Mouse (Mus musculus): Measurements from ENCODE around the gene Cntn4. TPM values are rescaled to one million over a fixed set of nuclear protein-coding genes. Genes with fewer than 3 reads are reported as not detected.

The Cntn4 gene
- polyA plus RNA-seq, 1 experiment from 2014 or later, result 28.0 TPM

DNA sequence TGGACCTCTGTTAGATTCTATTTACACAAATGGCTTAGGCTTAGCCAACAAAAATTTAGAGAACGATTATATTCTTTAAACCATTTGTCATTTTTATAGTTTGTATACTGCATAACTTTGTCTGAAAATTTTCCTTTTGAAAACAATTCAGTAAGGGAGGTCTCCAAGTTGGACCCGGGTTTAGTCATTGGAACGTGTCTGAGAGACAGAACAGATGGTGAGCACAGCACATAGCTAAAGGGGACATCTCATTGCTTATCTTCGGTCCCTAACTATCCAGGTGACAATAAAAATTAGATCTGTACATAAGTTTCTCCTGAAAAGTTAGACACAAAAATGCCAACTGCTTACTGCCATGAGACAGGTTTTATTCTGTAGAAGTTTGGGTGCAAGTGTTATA lies 420.4 kb downstream of the Cntn4 start:
- H3K27me3 ChIP-seq, result no peaks in the 10 kb centered on the region
- H3K4me2 ChIP-seq, result no peak overlapping the region
- no peaks in the 10 kb centered on the region for H3K9me3 ChIP-seq
- WGBS, result 86% methylated on average over 4 of the region's 4 CpGs
- H3K27ac ChIP-seq (replicated peaks), result no peak overlapping the region
- ATAC-seq (ENCODE audit: low FRiP score, low read depth), result no peak
- no peaks in the 10 kb centered on the region for H3K36me3 ChIP-seq
- no peak overlapping the region for H3K9ac ChIP-seq
- H3K4me3 ChIP-seq, result no peak overlapping the region
- H3K4me1 ChIP-seq (replicated peaks), result no peaks in the 10 kb centered on the region

DNA sequence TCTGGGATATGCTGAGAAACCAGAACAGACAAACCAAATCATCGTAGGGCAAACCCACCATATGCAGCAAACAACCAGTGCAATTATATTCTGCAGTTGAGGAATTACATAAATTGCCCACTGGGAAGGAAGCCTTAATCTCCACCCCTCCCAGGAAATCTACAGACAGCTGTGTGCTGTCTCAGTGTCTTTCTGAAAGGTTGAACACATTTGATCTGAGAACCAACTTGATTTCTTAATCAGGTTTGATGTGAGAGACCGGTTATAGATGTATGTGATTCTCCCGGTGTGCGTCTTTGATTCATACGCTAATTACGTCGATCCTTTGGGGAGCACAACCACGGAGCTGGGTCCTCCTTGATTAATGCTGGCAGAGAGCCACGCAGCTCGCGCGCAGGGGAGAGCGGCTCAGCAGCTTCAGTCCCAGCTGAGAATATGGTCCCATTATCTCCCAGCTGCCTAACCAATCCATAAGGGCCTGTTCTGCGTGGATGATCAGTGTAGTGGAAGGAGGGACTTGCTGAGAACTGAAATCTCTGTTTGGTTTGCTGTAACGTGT lies 441.1 kb downstream of the Cntn4 start:
- 5% methylated on average over 15 of the region's 15 CpGs for WGBS
- peak; percentile 91 for ATAC-seq (ENCODE audit: low FRiP score, low read depth)
- peak overlapping the region; percentile 57 for H3K4me2 ChIP-seq
- peak overlapping the region; percentile 40 for H3K4me3 ChIP-seq
- H3K4me1 ChIP-seq (replicated peaks), result peaks cover 5% of the 10 kb centered on the region; the same call in 1 of the 2 replicates
- H3K36me3 ChIP-seq, result no peaks in the 10 kb centered on the region
- H3K27me3 ChIP-seq, result no peaks in the 10 kb centered on the region
- H3K27ac ChIP-seq (replicated peaks), result peak overlapping the region; percentile 37; the same call in 1 of the 2 replicates
- no peaks in the 10 kb centered on the region for H3K9me3 ChIP-seq
- peak overlapping the region; percentile 41 for H3K9ac ChIP-seq

DNA sequence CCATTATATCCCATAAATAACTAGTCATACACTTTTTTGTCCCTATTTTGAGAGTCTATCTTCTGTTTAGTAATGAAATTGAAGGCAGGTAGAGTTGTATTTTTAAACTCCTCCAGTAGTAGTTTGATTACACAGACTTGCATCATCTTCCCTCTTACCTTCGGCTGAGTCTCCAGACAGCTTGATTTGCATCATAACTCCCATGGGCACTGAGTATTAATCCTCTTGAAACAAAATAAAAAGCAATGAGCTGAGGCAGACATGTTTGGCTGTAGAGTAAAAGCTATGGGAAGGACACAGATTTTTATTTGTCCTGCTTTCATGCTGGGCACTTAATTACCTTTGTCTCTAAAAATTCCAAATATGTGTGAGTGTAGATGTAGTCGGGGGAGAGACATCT lies 476.1 kb downstream of the Cntn4 start:
- no peaks in the 10 kb centered on the region for H3K27me3 ChIP-seq
- no peak for ATAC-seq (ENCODE audit: low FRiP score, low read depth)
- H3K4me2 ChIP-seq, result no peak overlapping the region
- H3K4me3 ChIP-seq, result no peak overlapping the region
- H3K9me3 ChIP-seq, result no peaks in the 10 kb centered on the region
- H3K4me1 ChIP-seq (replicated peaks), result no peaks in the 10 kb centered on the region
- no peaks in the 10 kb centered on the region for H3K36me3 ChIP-seq
- no peak overlapping the region for H3K27ac ChIP-seq (replicated peaks)
- H3K9ac ChIP-seq, result no peak overlapping the region
- 60% methylated on average over 2 of the region's 2 CpGs for WGBS

DNA sequence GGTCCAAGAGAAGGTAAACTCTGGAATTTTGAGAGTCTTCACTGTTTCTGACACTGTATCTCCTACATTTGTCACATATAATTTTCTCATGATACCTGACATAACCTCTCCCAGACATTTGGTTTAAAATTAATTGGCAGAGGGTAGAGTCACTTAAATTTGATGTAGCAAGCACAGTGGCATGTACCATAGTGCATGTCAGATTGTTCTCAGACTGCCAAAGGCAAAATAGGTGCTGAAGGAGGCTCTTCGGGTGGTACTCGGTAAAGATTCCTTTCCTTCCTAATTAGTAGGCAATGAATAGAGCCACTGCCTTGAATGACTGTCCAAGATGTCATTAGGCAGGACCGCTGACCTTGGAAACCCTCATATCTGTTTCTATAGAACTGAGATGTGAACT lies 477.9 kb downstream of the Cntn4 start:
- Histone ChIP-seq H3K4me2 (no peak overlapping the region), H3K27me3 (no peaks in the 10 kb centered on the region), H3K27ac (replicated peaks) (no peak overlapping the region), H3K9me3 (no peaks in the 10 kb centered on the region), H3K4me3 (no peak overlapping the region), H3K4me1 (replicated peaks) (no peaks in the 10 kb centered on the region), H3K9ac (no peak overlapping the region), H3K36me3 (no peaks in the 10 kb centered on the region)
- 88% methylated on average over 3 of the region's 3 CpGs for WGBS
- no peak for ATAC-seq (ENCODE audit: low FRiP score, low read depth)

DNA sequence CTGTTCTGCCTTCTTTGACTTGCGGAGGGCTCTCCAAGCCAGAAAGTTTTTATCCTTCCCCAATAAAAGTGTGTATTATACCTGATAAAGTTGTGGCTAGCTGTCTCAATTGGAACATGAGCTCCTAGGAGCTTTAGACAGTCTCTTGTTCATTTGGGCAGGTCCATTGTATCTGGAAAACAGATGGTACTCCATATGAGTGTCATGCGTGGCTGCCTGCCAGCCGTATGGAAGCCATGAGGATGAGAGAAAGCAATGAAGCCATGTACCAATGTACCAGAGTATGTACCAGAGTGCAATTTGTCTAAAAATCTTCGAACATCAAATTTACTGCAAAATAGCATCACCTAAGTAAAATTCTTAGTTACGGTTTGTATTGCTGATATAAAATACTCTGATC lies 500.1 kb downstream of the Cntn4 start:
- H3K4me2 ChIP-seq, result no peak overlapping the region
- H3K4me1 ChIP-seq (replicated peaks), result no peaks in the 10 kb centered on the region
- no peaks in the 10 kb centered on the region for H3K36me3 ChIP-seq
- WGBS, result 85% methylated on average over 5 of the region's 5 CpGs
- no peak overlapping the region for H3K4me3 ChIP-seq
- H3K27ac ChIP-seq (replicated peaks), result no peak overlapping the region
- H3K9me3 ChIP-seq, result no peaks in the 10 kb centered on the region
- no peak for ATAC-seq (ENCODE audit: low FRiP score, low read depth)
- H3K9ac ChIP-seq, result no peak overlapping the region
- no peaks in the 10 kb centered on the region for H3K27me3 ChIP-seq

DNA sequence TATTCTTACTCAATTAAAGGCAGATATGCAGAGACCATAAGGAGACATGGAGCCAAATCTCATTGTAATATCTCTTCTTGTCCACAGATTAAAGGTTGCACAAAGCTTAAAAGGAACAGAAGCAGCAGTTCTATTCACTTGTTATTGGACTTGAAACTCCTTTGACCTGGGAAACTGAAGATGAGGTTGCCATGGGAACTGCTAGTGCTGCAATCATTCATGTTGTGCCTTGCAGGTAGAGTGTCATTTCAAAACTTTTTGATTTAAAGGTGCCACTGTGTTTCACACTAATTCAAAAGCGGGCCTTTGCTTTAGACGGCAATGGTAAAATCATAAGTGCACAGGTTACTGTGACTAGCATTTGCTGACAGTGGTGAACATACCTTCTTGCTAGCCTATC lies 504.1 kb downstream of the Cntn4 start:
- Histone ChIP-seq H3K27ac (replicated peaks) (no peak overlapping the region), H3K4me2 (no peak overlapping the region), H3K27me3 (no peaks in the 10 kb centered on the region), H3K9ac (no peak overlapping the region), H3K4me3 (no peak overlapping the region), H3K4me1 (replicated peaks) (no peaks in the 10 kb centered on the region), H3K9me3 (no peaks in the 10 kb centered on the region), H3K36me3 (no peaks in the 10 kb centered on the region)
- 87% methylated on average over 2 of the region's 2 CpGs for WGBS
- no peak for ATAC-seq (ENCODE audit: low FRiP score, low read depth)

DNA sequence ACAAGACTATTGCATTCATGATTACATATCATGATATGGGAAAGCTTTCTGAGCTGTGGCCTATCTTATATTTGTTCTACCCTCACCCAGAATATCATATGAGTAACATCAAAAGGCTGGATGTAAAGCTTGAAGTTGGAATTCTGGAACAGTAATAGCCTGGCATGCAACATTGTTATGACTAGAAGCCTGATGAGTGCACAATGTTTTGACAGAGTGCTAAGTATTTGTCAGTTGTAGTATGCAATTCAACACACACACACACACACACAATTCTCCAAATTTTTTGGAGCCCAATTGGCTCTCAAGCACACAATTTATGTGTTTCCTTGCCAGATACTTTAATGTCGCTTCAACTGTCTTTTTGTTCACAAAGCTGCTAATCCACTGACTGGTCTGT lies 523.5 kb downstream of the Cntn4 start:
- H3K9me3 ChIP-seq, result no peaks in the 10 kb centered on the region
- H3K27me3 ChIP-seq, result no peaks in the 10 kb centered on the region
- H3K4me3 ChIP-seq, result no peak overlapping the region
- no peak overlapping the region for H3K4me2 ChIP-seq
- H3K4me1 ChIP-seq (replicated peaks), result no peaks in the 10 kb centered on the region
- no peaks in the 10 kb centered on the region for H3K36me3 ChIP-seq
- no peak overlapping the region for H3K9ac ChIP-seq
- ATAC-seq (ENCODE audit: low FRiP score, low read depth), result no peak
- H3K27ac ChIP-seq (replicated peaks), result no peak overlapping the region
- 87% methylated on average over 1 of the region's 1 CpGs for WGBS

DNA sequence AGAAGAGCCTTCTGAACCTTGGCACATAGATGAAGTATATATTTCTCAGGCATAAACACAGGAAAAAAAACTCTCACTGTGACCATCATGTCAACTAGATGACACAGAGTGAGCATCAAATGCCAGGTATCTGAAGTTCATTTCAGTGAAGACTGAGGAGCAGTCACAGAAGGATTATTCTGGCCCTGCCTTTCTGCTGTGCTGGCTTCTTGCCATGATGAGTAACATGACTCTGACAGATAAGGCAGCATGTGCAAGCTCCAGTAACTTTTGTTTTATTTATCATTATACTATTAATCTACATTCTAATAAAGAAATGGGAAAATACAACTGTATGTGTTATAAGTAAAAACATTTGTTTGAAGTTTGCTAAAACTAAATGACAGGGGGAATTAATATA lies 529.9 kb downstream of the Cntn4 start:
- Histone ChIP-seq H3K4me1 (replicated peaks) (no peaks in the 10 kb centered on the region), H3K27me3 (no peaks in the 10 kb centered on the region), H3K36me3 (no peaks in the 10 kb centered on the region), H3K9me3 (no peaks in the 10 kb centered on the region), H3K4me3 (no peak overlapping the region), H3K27ac (replicated peaks) (no peak overlapping the region), H3K4me2 (no peak overlapping the region), H3K9ac (no peak overlapping the region)
- no peak for ATAC-seq (ENCODE audit: low FRiP score, low read depth)

DNA sequence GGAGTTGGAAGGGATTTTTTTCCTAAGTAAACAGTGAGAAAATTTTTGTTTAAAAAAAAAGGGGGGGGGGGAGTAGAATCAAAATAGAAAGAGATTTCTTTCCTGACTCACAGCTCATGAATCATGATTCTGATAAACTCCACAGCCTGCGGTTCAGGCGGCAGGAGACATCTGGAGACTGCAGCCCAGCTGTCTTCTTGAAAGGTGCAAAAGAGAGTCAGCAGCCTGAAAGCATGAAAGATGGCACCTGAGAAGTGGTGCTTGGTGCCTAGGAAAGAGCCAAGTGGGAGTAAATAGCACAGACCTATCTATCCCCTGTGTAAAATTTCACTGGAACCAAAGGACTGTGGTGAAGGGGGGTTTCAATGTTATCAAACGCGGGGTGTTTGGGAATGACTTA lies 535.6 kb downstream of the Cntn4 start:
- Histone ChIP-seq H3K27me3 (no peaks in the 10 kb centered on the region), H3K4me2 (no peak overlapping the region), H3K9ac (no peak overlapping the region), H3K36me3 (no peaks in the 10 kb centered on the region), H3K4me3 (no peak overlapping the region), H3K27ac (replicated peaks) (no peak overlapping the region), H3K9me3 (no peaks in the 10 kb centered on the region), H3K4me1 (replicated peaks) (no peaks in the 10 kb centered on the region)
- no peak for ATAC-seq (ENCODE audit: low FRiP score, low read depth)
- WGBS, result 87% methylated on average over 4 of the region's 4 CpGs

DNA sequence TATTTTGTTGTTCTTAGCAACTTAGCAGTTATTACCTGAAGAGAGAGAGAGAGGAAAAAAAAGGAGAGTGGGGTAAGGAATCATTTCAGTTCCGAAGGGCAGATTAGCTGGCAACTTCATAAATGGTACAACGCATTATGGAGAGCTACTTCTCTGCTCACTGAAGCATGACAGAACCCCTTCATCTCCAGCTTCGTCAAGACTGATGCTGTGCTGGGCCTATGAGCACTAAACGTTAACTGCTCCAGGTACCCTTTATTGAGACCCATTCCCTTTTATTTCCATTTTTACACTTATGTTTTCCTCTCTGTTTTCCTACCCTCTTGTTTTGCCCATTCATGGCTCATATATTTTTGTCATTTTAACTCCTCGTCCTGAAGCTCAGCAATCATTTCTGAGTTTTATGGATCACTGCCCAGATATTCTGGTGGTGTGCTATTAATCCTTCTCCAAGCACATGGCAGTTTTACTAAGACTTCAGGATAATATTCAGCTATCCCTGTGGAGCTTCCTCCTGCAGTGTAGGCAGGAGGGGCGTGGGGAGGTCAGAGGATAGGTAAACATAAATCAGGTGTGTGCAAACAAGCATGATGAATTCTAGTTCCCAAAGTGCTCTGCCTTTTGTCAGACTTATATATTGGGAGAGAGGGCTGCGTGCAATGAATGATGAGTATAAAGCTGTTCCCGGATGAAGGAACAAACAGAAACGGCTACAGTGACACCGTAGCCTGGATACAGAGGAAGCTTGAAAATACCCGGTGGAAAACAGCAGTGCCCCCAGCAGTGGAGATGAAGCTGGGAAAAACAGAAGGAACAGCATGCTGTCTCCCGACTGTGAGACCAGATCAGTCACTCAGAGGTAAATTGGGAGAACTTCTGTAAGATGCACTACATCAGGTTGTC lies 559.8 kb downstream of the Cntn4 start:
- peak; percentile 51; the same call in 1 of the 2 replicates for ATAC-seq (ENCODE audit: low FRiP score, low read depth)
- Histone ChIP-seq H3K36me3 (no peaks in the 10 kb centered on the region), H3K4me2 (no peak overlapping the region), H3K27ac (replicated peaks) (no peak overlapping the region), H3K4me3 (no peak overlapping the region), H3K9ac (no peak overlapping the region), H3K9me3 (no peaks in the 10 kb centered on the region), H3K4me1 (replicated peaks) (peaks cover 8% of the 10 kb centered on the region), H3K27me3 (no peaks in the 10 kb centered on the region)
- WGBS, result 46% methylated on average over 12 of the region's 12 CpGs

DNA sequence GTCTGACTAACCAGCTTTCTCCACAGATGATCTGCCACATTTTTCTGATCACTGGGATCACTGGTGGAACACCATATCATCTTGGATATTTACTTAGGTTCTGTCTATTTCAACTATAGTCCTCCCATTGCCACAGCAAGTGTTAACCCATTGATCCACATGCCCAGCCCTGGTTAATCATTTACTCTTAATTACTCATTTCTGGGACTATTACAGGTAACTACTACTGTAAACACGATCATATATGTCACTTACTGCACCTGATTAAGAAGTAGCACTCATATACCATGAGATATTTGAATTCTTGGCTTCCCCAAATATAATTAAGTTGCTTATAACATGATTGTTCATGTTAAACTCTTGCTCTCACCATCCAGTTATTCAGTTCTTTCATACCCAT lies 564.1 kb downstream of the Cntn4 start:
- 70% methylated on average over 1 of the region's 1 CpGs for WGBS
- Histone ChIP-seq H3K9ac (no peak overlapping the region), H3K9me3 (no peaks in the 10 kb centered on the region), H3K27ac (replicated peaks) (no peak overlapping the region), H3K4me1 (replicated peaks) (peaks cover 8% of the 10 kb centered on the region), H3K27me3 (no peaks in the 10 kb centered on the region), H3K4me2 (no peak overlapping the region), H3K36me3 (no peaks in the 10 kb centered on the region), H3K4me3 (no peak overlapping the region)
- ATAC-seq (ENCODE audit: low FRiP score, low read depth), result no peak

DNA sequence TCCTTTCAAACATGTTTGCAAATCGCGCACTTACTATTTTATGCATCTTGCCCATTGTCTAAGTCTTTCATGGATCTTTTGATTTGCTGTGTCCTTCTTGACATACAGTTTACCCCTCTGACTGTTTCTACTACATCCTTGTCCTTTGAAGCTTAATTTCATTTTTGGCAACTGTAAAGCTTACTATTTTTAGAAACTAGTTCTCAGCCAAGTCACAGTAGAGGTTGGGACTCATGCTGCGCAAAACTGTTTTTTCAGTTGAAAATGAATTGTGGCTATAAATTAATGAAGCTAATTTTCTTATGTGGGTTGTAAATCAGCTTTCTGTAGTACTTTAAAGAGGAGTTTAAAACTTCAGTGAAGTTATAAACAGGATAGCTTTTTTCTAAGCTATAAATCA lies 585.9 kb downstream of the Cntn4 start:
- WGBS, result 88% methylated on average over 3 of the region's 3 CpGs
- H3K36me3 ChIP-seq, result no peaks in the 10 kb centered on the region

More for the DNA sequence above, 585.9 kb downstream of the Cntn4 start:
- no peak overlapping the region for H3K27ac ChIP-seq (replicated peaks)
- H3K9ac ChIP-seq, result no peak overlapping the region
- H3K4me3 ChIP-seq, result no peak overlapping the region
- H3K27me3 ChIP-seq, result no peaks in the 10 kb centered on the region
- H3K9me3 ChIP-seq, result no peaks in the 10 kb centered on the region
- H3K4me2 ChIP-seq, result no peak overlapping the region
- ATAC-seq (ENCODE audit: low FRiP score, low read depth), result no peak
- no peaks in the 10 kb centered on the region for H3K4me1 ChIP-seq (replicated peaks)
